Mouse (Mus musculus) E14TG2a.4 (cell line): Measurements from ENCODE around the gene Gm527.

Source experiments
- CTCF ChIP-seq: conservative IDR thresholded peaks from 2 replicates; pipeline ENCODE4 v1.5.1; 2014; ENCODE audit warnings: low read length
- NANOG ChIP-seq: IDR thresholded peaks from 2 replicates; pipeline ENCODE4 v1.6.1; 2014; ENCODE audit warnings: borderline replicate concordance, low read length, mixed read lengths

DNA sequence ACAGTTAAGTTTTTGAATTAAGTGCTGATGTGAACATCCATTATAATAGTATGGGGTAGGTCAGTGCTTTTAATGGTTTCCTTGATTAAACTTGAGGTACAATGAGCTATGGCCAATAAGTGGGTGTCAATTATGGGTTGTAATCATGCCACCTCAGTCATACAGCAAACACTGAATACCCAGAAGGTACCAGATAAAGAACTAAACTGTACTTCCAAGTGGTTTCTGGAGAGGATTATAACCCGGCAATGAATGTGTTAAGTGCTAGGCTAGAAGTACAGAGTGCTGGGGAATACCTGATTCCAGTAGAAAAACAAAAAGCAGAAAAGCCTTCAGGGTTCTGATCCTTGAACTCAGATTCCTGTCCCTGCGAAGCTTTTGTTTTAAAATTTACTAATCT lies 50.4 kb downstream of the Gm527 start:
- TF ChIP-seq CTCF: no peak
- no peak for TF ChIP-seq NANOG
